Mouse (Mus musculus): ENCODE measurements around the gene G0s2. TPM values are rescaled to one million over a fixed set of nuclear protein-coding genes. Genes with fewer than 3 reads are reported as not detected.
A peak's percentile ranks its signal among the peaks of the same experiment; 100 is the strongest.

The G0s2 gene
- polyA plus RNA-seq (2015; fragmentation: Nextera tagmentation; extraction: Ambion mirVana) = 47.6 and 48.9 TPM in 2 replicates

- Histone ChIP-seq H3K9ac (ENCODE audit: low read depth, low read length) (peak within 1 kb of the TSS; percentile 50), H3K9me3 (replicated peaks; ENCODE audit: low read length) (no peaks in the 10 kb centered on the region), H3K4me3 (replicated peaks; ENCODE audit: low read depth, low read length) (peak within 1 kb of the TSS; percentile 46), H3K27ac (peak within 1 kb of the TSS; percentile 86), H3K27me3 (ENCODE audit: insufficient read depth, low read length) (no peaks in the 10 kb centered on the region), H3K4me2 (ENCODE audit: low read length) (peak within 1 kb of the TSS; percentile 70), H3K4me1 (replicated peaks; ENCODE audit: insufficient read depth, low read length) (0 out of 2 replicates have a peak, but pooled peaks cover 3% of the 10 kb centered on the region), H3K36me3 (ENCODE audit: insufficient read depth, low read length) (no peaks in the 10 kb centered on the region)
- 6% methylated on average over 19 of the region's 23 CpGs for WGBS
- DNase-seq (ENCODE audit: low spot score) (peak; percentile 89), ATAC-seq (replicated peaks; ENCODE audit: low FRiP score, low read depth) (peak; percentile 91)
- TF ChIP-seq CTCF (IDR thresholded peaks at IDR 0.05; ENCODE audit: low read depth) = peak; percentile 72
Measured at GRCm38 (mm10) chr1:193272916-193273601, at the start of gene G0s2. Gene G0s2 (minus strand): TSS chr1:193273217.

- no peak overlapping the region for H3K4me3 ChIP-seq (replicated peaks; ENCODE audit: low read depth, low read length)
- no peak overlapping the region for H3K4me2 ChIP-seq (ENCODE audit: low read length)
- WGBS = 88% methylated on average over 8 of the region's 8 CpGs
- DNase-seq (ENCODE audit: low spot score) = no peak
- H3K27me3 ChIP-seq (ENCODE audit: insufficient read depth, low read length) = no peaks in the 10 kb centered on the region
- TF ChIP-seq CTCF (IDR thresholded peaks at IDR 0.05; ENCODE audit: low read depth) = no peak
- H3K4me1 ChIP-seq (replicated peaks; ENCODE audit: insufficient read depth, low read length) = 0 out of 2 replicates have a peak, but pooled peaks cover under 1% of the 10 kb centered on the region
- H3K9me3 ChIP-seq (replicated peaks; ENCODE audit: low read length) = no peaks in the 10 kb centered on the region
- no peak overlapping the region for H3K9ac ChIP-seq (ENCODE audit: low read depth, low read length)
- no peak for ATAC-seq (replicated peaks; ENCODE audit: low FRiP score, low read depth)
- no peaks in the 10 kb centered on the region for H3K36me3 ChIP-seq (ENCODE audit: insufficient read depth, low read length)
- H3K27ac ChIP-seq = no peak overlapping the region
Measured at GRCm38 (mm10) chr1:193320398-193320797, 47.4 kb upstream of the G0s2 start.

- Histone ChIP-seq H3K27me3 (ENCODE audit: insufficient read depth, low read length) (no peaks in the 10 kb centered on the region), H3K9ac (ENCODE audit: low read depth, low read length) (no peak overlapping the region), H3K27ac (no peak overlapping the region), H3K36me3 (ENCODE audit: insufficient read depth, low read length) (no peaks in the 10 kb centered on the region), H3K9me3 (replicated peaks; ENCODE audit: low read length) (no peaks in the 10 kb centered on the region), H3K4me2 (ENCODE audit: low read length) (no peak overlapping the region), H3K4me3 (replicated peaks; ENCODE audit: low read depth, low read length) (no peak overlapping the region), H3K4me1 (replicated peaks; ENCODE audit: insufficient read depth, low read length) (0 out of 2 replicates have a peak, but pooled peaks cover 4% of the 10 kb centered on the region)
- TF ChIP-seq CTCF (IDR thresholded peaks at IDR 0.05; ENCODE audit: low read depth) = no peak
- ATAC-seq (replicated peaks; ENCODE audit: low FRiP score, low read depth) (no peak), DNase-seq (ENCODE audit: low spot score) (no peak)
- 54% methylated on average over 3 of the region's 3 CpGs for WGBS
Measured at GRCm38 (mm10) chr1:193319721-193320120, 46.7 kb upstream of the G0s2 start.

- Histone ChIP-seq H3K9ac (ENCODE audit: low read depth, low read length) (no peak overlapping the region), H3K27me3 (ENCODE audit: insufficient read depth, low read length) (no peaks in the 10 kb centered on the region), H3K27ac (no peak overlapping the region), H3K4me2 (ENCODE audit: low read length) (no peak overlapping the region), H3K4me1 (replicated peaks; ENCODE audit: insufficient read depth, low read length) (0 out of 2 replicates have a peak, but pooled peaks cover 4% of the 10 kb centered on the region), H3K36me3 (ENCODE audit: insufficient read depth, low read length) (no peaks in the 10 kb centered on the region), H3K9me3 (replicated peaks; ENCODE audit: low read length) (no peaks in the 10 kb centered on the region), H3K4me3 (replicated peaks; ENCODE audit: low read depth, low read length) (no peak overlapping the region)
- DNase-seq (ENCODE audit: low spot score) (peak; percentile 30), ATAC-seq (replicated peaks; ENCODE audit: low FRiP score, low read depth) (no peak)
- WGBS = 36% methylated on average over 6 of the region's 6 CpGs
- no peak for TF ChIP-seq CTCF (IDR thresholded peaks at IDR 0.05; ENCODE audit: low read depth)
Measured at GRCm38 (mm10) chr1:193317159-193317559, 44.1 kb upstream of the G0s2 start.

- no peak for TF ChIP-seq CTCF (IDR thresholded peaks at IDR 0.05; ENCODE audit: low read depth)
- H3K4me1 ChIP-seq (replicated peaks; ENCODE audit: insufficient read depth, low read length) = 0 out of 2 replicates have a peak, but pooled peaks cover 4% of the 10 kb centered on the region
- H3K9ac ChIP-seq (ENCODE audit: low read depth, low read length) = no peak overlapping the region
- H3K4me2 ChIP-seq (ENCODE audit: low read length) = no peak overlapping the region
- no peaks in the 10 kb centered on the region for H3K27me3 ChIP-seq (ENCODE audit: insufficient read depth, low read length)
- H3K4me3 ChIP-seq (replicated peaks; ENCODE audit: low read depth, low read length) = no peak overlapping the region
- no peak for DNase-seq (ENCODE audit: low spot score)
- no peaks in the 10 kb centered on the region for H3K9me3 ChIP-seq (replicated peaks; ENCODE audit: low read length)
- 52% methylated on average over 9 of the region's 9 CpGs for WGBS
- H3K36me3 ChIP-seq (ENCODE audit: insufficient read depth, low read length) = no peaks in the 10 kb centered on the region
- H3K27ac ChIP-seq = peak overlapping the region; percentile 31; the same call in 1 of the 2 replicates
- no peak for ATAC-seq (replicated peaks; ENCODE audit: low FRiP score, low read depth)
Measured at GRCm38 (mm10) chr1:193316358-193316750, 43.3 kb upstream of the G0s2 start.

GRCm38 (mm10) chr1:193315705-193316357 lies 42.8 kb upstream of the G0s2 start:
- no peak overlapping the region for H3K9ac ChIP-seq (ENCODE audit: low read depth, low read length)
- no peak for TF ChIP-seq CTCF (IDR thresholded peaks at IDR 0.05; ENCODE audit: low read depth)
- ATAC-seq (replicated peaks; ENCODE audit: low FRiP score, low read depth) (no peak), DNase-seq (ENCODE audit: low spot score) (peak; percentile 83)
- H3K9me3 ChIP-seq (replicated peaks; ENCODE audit: low read length) = no peaks in the 10 kb centered on the region
- 0 out of 2 replicates have a peak, but pooled peaks cover 4% of the 10 kb centered on the region for H3K4me1 ChIP-seq (replicated peaks; ENCODE audit: insufficient read depth, low read length)
- no peaks in the 10 kb centered on the region for H3K27me3 ChIP-seq (ENCODE audit: insufficient read depth, low read length)
- peak overlapping the region; percentile 81 for H3K27ac ChIP-seq
- H3K4me3 ChIP-seq (replicated peaks; ENCODE audit: low read depth, low read length) = no peak overlapping the region
- no peaks in the 10 kb centered on the region for H3K36me3 ChIP-seq (ENCODE audit: insufficient read depth, low read length)
- WGBS = 55% methylated on average over 5 of the region's 5 CpGs
- H3K4me2 ChIP-seq (ENCODE audit: low read length) = no peak overlapping the region
